In the genomic region with DNA sequence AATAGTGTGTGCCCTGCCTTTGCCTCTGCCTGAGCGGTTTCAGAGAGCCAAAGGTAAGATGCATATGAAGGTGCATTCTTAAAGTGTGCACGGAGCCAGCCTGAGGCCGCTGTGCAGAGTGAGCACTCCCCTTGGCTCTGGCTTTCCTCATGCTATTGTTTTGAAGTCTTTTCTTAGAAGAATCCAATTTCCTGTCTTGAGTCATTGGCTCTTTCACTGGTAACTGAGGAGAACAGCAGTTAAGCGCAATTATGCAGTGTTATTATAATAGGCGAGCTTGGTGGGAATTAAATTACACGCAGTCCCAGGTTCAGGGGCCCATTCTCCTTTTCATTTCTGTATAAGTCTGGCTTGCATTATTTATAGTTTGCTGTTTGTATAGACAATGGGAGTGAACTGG, we compare ENCODE assay signal across 20 mouse cellular contexts. TPM values are rescaled to one million over a fixed set of nuclear protein-coding genes. Genes with fewer than 3 reads are reported as not detected.
A peak's percentile ranks its signal among the peaks of the same experiment; 100 is the strongest.
DNase-seq lines count a peak whose midpoint lies in the region; ATAC-seq and TF ChIP-seq lines count a peak whose summit lies in the region.
"Had no signal": no experiment of that assay in that cellular context is flagged by ENCODE, and none has a peak within 500 bp of the region (broad histone marks: within the 10 kb centered on the region; RNA-seq: fewer than 3 reads in every experiment).

No protein-coding gene starts in this region.

- H3K4me2 ChIP-seq in hindbrain, embryonic 15.5 days: no peak overlapping the region
- no peak overlapping the region for H3K4me2 ChIP-seq in embryonic facial prominence, embryonic 15.5 days (replicated peaks)
- H3K4me2 ChIP-seq: midbrain, embryonic 12.5 days had no signal

- H3K27ac ChIP-seq in hindbrain, embryonic 15.5 days (replicated peaks): peak overlapping the region; percentile 30
- no peak overlapping the region for H3K27ac ChIP-seq in hindbrain, embryonic 10.5 days
- H3K27ac ChIP-seq in embryonic facial prominence, embryonic 15.5 days (replicated peaks): peak overlapping the region; percentile 56; the same call in 1 of the 2 replicates
- H3K27ac ChIP-seq in limb, embryonic 10.5 days: peak overlapping the region; percentile 72; the same call in 1 of the 2 replicates
- H3K27ac ChIP-seq: midbrain, embryonic 12.5 days had no signal

- no peak for TF ChIP-seq CTCF in brain, embryonic 14.5 days (IDR thresholded peaks at IDR 0.05; ENCODE audit: borderline replicate concordance, extremely low read depth, insufficient read depth, insufficient read length)

- no peak overlapping the region for H3K9ac ChIP-seq in hindbrain, embryonic 15.5 days
- no peak overlapping the region for H3K9ac ChIP-seq in embryonic facial prominence, embryonic 15.5 days
- H3K9ac ChIP-seq: liver, postnatal 0 days; midbrain, embryonic 12.5 days had no signal

- no peak overlapping the region for H3K4me3 ChIP-seq in hindbrain, embryonic 15.5 days
- no peak overlapping the region for H3K4me3 ChIP-seq in hindbrain, embryonic 10.5 days
- H3K4me3 ChIP-seq in embryonic facial prominence, embryonic 15.5 days (replicated peaks): no peak overlapping the region
- H3K4me3 ChIP-seq in limb, embryonic 10.5 days: no peak overlapping the region
- H3K4me3 ChIP-seq: midbrain, embryonic 12.5 days had no signal

- DNase-seq in hindbrain, embryonic 10.5 days (ENCODE audit: low spot score): no peak
- peak; percentile 39 for DNase-seq in brain, embryonic 14.5 days (ENCODE audit: low read depth)
- DNase-seq in limb, embryonic 10.5 days (ENCODE audit: low spot score): no peak
- no peak for DNase-seq in urinary bladder, postnatal 36 days (ENCODE audit: low spot score in 2 of 2)
- DNase-seq in liver: no peak
- DNase-seq: adrenal gland, adult 2 months; B cell, adult 2 months; cerebellum, adult 9-10 months; embryo, embryonic 11 days; gastrocnemius, postnatal 25 days; heart, postnatal 14 days; kidney, postnatal 36 days; left cerebral cortex, postnatal 4 days; liver, postnatal 0 days; right cerebral cortex, postnatal 4 days had no signal

- H3K9me3 ChIP-seq in hindbrain, embryonic 15.5 days: no peaks in the 10 kb centered on the region
- H3K9me3 ChIP-seq in hindbrain, embryonic 10.5 days: no peaks in the 10 kb centered on the region
- no peaks in the 10 kb centered on the region for H3K9me3 ChIP-seq in embryonic facial prominence, embryonic 15.5 days (replicated peaks)
- H3K9me3 ChIP-seq in limb, embryonic 10.5 days (replicated peaks): no peaks in the 10 kb centered on the region
- H3K9me3 ChIP-seq: midbrain, embryonic 12.5 days had no signal

- ATAC-seq in hindbrain, embryonic 15.5 days (ENCODE audit: low FRiP score, low read depth): peak; percentile 28; the same call in 1 of the 2 replicates
- peak; percentile 49 for ATAC-seq in embryonic facial prominence, embryonic 15.5 days (ENCODE audit: insufficient number of reproducible peaks, low FRiP score, low TSS enrichment, low read depth)
- no peak for ATAC-seq in cerebellum, adult (ENCODE audit: insufficient number of reproducible peaks, low FRiP score, low TSS enrichment)
- ATAC-seq: intestine, embryonic 16.5 days; liver, postnatal 0 days had no signal

- H3K36me3 ChIP-seq in hindbrain, embryonic 15.5 days: peaks cover 11% of the 10 kb centered on the region
- peaks cover 40% of the 10 kb centered on the region for H3K36me3 ChIP-seq in hindbrain, embryonic 10.5 days
- peaks cover 19% of the 10 kb centered on the region for H3K36me3 ChIP-seq in embryonic facial prominence, embryonic 15.5 days
- peaks cover 35% of the 10 kb centered on the region for H3K36me3 ChIP-seq in limb, embryonic 10.5 days

- 0 out of 2 replicates have a peak, but pooled peaks cover 4% of the 10 kb centered on the region for H3K4me1 ChIP-seq in hindbrain, embryonic 15.5 days (replicated peaks)
- peaks cover 9% of the 10 kb centered on the region; the same call in 1 of the 2 replicates for H3K4me1 ChIP-seq in hindbrain, embryonic 10.5 days (replicated peaks)
- H3K4me1 ChIP-seq in embryonic facial prominence, embryonic 15.5 days: peaks cover 7% of the 10 kb centered on the region; the same call in 1 of the 2 replicates
- H3K4me1 ChIP-seq in limb, embryonic 10.5 days: peaks cover 35% of the 10 kb centered on the region

- no peaks in the 10 kb centered on the region for H3K27me3 ChIP-seq in hindbrain, embryonic 15.5 days
- no peaks in the 10 kb centered on the region for H3K27me3 ChIP-seq in hindbrain, embryonic 10.5 days (ENCODE audit: insufficient read depth, poor library complexity, severe bottlenecking)
- no peaks in the 10 kb centered on the region for H3K27me3 ChIP-seq in embryonic facial prominence, embryonic 15.5 days
- H3K27me3 ChIP-seq in limb, embryonic 10.5 days (ENCODE audit: low read depth, poor library complexity, severe bottlenecking): no peaks in the 10 kb centered on the region
- H3K27me3 ChIP-seq: midbrain, embryonic 12.5 days had no signal

- WGBS in hindbrain, embryonic 15.5 days: 59% methylated on average over 6 of the region's 6 CpGs
- WGBS in hindbrain, embryonic 10.5 days: 75% methylated on average over 6 of the region's 6 CpGs
- 44% methylated on average over 6 of the region's 6 CpGs for WGBS in embryonic facial prominence, embryonic 15.5 days
- 82% methylated on average over 6 of the region's 6 CpGs for WGBS in limb, embryonic 10.5 days

- TF ChIP-seq POLR2A in brain, embryonic 14.5 days (IDR thresholded peaks at IDR 0.05; ENCODE audit: borderline replicate concordance, extremely low read depth, insufficient read depth, insufficient read length, poor library complexity, severe bottlenecking): no peak

RNA-seq across cellular contexts. Expression of a gene that starts 21.6 kb away (rescaled TPM):
- 11.4 and 13.2 TPM in 2 replicates for polyA plus RNA-seq in hindbrain, embryonic 15.5 days (2015; fragmentation: Nextera tagmentation; extraction: Ambion mirVana)
- 9.9 and 11.0 TPM in 2 replicates for polyA plus RNA-seq in hindbrain, embryonic 10.5 days (2016; fragmentation: Nextera tagmentation; extraction: Ambion mirVana)
- polyA plus RNA-seq in brain, embryonic 14.5 days (2012; rRNA removed): 17.0 and 18.7 TPM in 2 replicates
- 11.9 and 12.3 TPM in 2 replicates for polyA plus RNA-seq in embryonic facial prominence, embryonic 15.5 days (2015; fragmentation: Nextera tagmentation; extraction: Ambion mirVana)
- 11.4 and 12.1 TPM in 2 replicates for polyA plus RNA-seq in limb, embryonic 10.5 days (2016; fragmentation: Nextera tagmentation; extraction: Ambion mirVana)
